Mouse (Mus musculus): ENCODE measurements at regions not wholly inside any gene's neighbourhood (a gene's known extent, or its start where the extent isn't known, plus 50 kb on each side); places are given as distances from the start of the nearest gene placed in this dataset.
A peak's percentile ranks its signal among the peaks of the same experiment; 100 is the strongest.
"Not testable (repeated sequence)": the region's sequence is repeated elsewhere in the genome, so short reads cannot be mapped to it uniquely, and the experiment has no call there.

- no peak for DNase-seq (ENCODE audit: low read depth, low spot score)
These were observed 266.2 kb upstream of the 1700008P02Rik start for GRCm38 (mm10) chr3:6886200-6887052.

GRCm38 (mm10) chr3:6883401-6883800 is 263.2 kb upstream of the 1700008P02Rik start:
- no peak for DNase-seq (ENCODE audit: low read depth, low spot score)

GRCm38 (mm10) chr3:6876265-6876664 is 256.0 kb upstream of the 1700008P02Rik start:
- no peak for DNase-seq (ENCODE audit: low read depth, low spot score)

- no peak for DNase-seq (ENCODE audit: low read depth, low spot score)
These were observed 251.9 kb upstream of the 1700008P02Rik start for GRCm38 (mm10) chr3:6872170-6872569.

- no peak for DNase-seq (ENCODE audit: low read depth, low spot score)
These were observed 251.5 kb upstream of the 1700008P02Rik start for GRCm38 (mm10) chr3:6871752-6872151.

GRCm38 (mm10) chr3:6866148-6866483 is 245.9 kb upstream of the 1700008P02Rik start:
- DNase-seq (ENCODE audit: low read depth, low spot score) = no peak

GRCm38 (mm10) chr3:6865462-6866147 is 245.4 kb upstream of the 1700008P02Rik start:
- DNase-seq (ENCODE audit: low read depth, low spot score) = peak; percentile 74

GRCm38 (mm10) chr3:6859866-6860180 is 239.6 kb upstream of the 1700008P02Rik start:
- no peak for DNase-seq (ENCODE audit: low read depth, low spot score)

- DNase-seq (ENCODE audit: low read depth, low spot score) = no peak
These were observed 239.0 kb upstream of the 1700008P02Rik start for GRCm38 (mm10) chr3:6858982-6859865.

- DNase-seq (ENCODE audit: low read depth, low spot score) = no peak
These were observed 199.1 kb upstream of the 1700008P02Rik start for GRCm38 (mm10) chr3:6819332-6819731.

- no peak for DNase-seq (ENCODE audit: low read depth, low spot score)
These were observed 192.1 kb upstream of the 1700008P02Rik start for GRCm38 (mm10) chr3:6812346-6812745.

- peak; percentile 7 for DNase-seq (ENCODE audit: low read depth, low spot score)
These were observed 189.2 kb upstream of the 1700008P02Rik start for GRCm38 (mm10) chr3:6809381-6809950.

- DNase-seq (ENCODE audit: low read depth, low spot score) = not testable (repeated sequence)
These were observed 180.0 kb upstream of the 1700008P02Rik start for GRCm38 (mm10) chr3:6800092-6800716.

GRCm38 (mm10) chr3:6768506-6768905 is 148.3 kb upstream of the 1700008P02Rik start:
- DNase-seq (ENCODE audit: low read depth, low spot score) = no peak

- DNase-seq (ENCODE audit: low read depth, low spot score) = not testable (repeated sequence)
These were observed 147.8 kb upstream of the 1700008P02Rik start for GRCm38 (mm10) chr3:6768085-6768484.

- peak; percentile 8 for DNase-seq (ENCODE audit: low read depth, low spot score)
These were observed 138.9 kb upstream of the 1700008P02Rik start for GRCm38 (mm10) chr3:6759172-6759571.

GRCm38 (mm10) chr3:6757562-6757961 is 137.3 kb upstream of the 1700008P02Rik start:
- DNase-seq (ENCODE audit: low read depth, low spot score) = no peak

- DNase-seq (ENCODE audit: low read depth, low spot score) = not testable (repeated sequence)
These were observed 130.5 kb upstream of the 1700008P02Rik start for GRCm38 (mm10) chr3:6750746-6751145.

GRCm38 (mm10) chr3:6731372-6732297 is 111.4 kb upstream of the 1700008P02Rik start:
- DNase-seq (ENCODE audit: low read depth, low spot score) = peak; percentile 2

GRCm38 (mm10) chr3:6730066-6730465 is 109.8 kb upstream of the 1700008P02Rik start:
- no peak for DNase-seq (ENCODE audit: low read depth, low spot score)

All from brain, adult 2 months (tissue).